ENCODE assay signal across 8 mouse cellular contexts in the genomic region with DNA sequence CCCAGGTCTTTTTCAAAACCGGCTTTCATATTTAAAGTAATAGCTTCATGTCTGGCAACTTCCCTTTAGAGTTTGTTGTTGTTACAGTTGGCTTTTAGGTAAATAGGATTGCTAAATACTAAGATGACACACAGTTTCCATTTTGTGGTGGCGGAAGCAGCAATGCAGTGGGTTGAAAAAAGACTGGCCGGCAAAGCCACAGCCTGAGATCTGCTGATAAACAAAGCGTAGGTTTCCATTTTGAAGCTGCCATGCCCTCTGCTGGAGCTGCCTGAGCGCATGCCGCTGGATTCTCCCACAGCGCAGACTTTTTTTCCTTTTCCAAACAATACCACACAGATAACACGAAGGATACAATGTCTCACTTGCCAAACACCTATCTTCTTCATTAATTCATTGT. TPM values are rescaled to one million over a fixed set of nuclear protein-coding genes. Genes with fewer than 3 reads are reported as not detected.
DNase-seq lines count a peak whose midpoint lies in the region; ATAC-seq and TF ChIP-seq lines count a peak whose summit lies in the region.

No protein-coding gene starts in this region.

- no peaks in the 10 kb centered on the region for H3K9me3 ChIP-seq in forebrain, embryonic 12.5 days
- H3K9me3 ChIP-seq in heart, postnatal 0 days (replicated peaks; ENCODE audit: control insufficient read depth, low read length): no peaks in the 10 kb centered on the region
- H3K9me3 ChIP-seq in liver, postnatal 0 days (ENCODE audit: low read length): no peaks in the 10 kb centered on the region
- no peaks in the 10 kb centered on the region for H3K9me3 ChIP-seq in neural tube, embryonic 13.5 days

- peaks cover 18% of the 10 kb centered on the region for H3K4me1 ChIP-seq in forebrain, embryonic 12.5 days
- H3K4me1 ChIP-seq in heart, postnatal 0 days (ENCODE audit: control insufficient read depth, insufficient read depth): peaks cover 10% of the 10 kb centered on the region; the same call in 1 of the 2 replicates
- H3K4me1 ChIP-seq in liver, postnatal 0 days (ENCODE audit: insufficient read depth): peaks cover 8% of the 10 kb centered on the region; the same call in 1 of the 2 replicates
- H3K4me1 ChIP-seq in neural tube, embryonic 13.5 days (replicated peaks): peaks cover 28% of the 10 kb centered on the region

- peaks cover 7% of the 10 kb centered on the region for H3K36me3 ChIP-seq in forebrain, embryonic 12.5 days (replicated peaks)
- peaks cover 12% of the 10 kb centered on the region for H3K36me3 ChIP-seq in heart, postnatal 0 days (replicated peaks; ENCODE audit: control insufficient read depth, insufficient read depth, low read length)
- peaks cover 7% of the 10 kb centered on the region for H3K36me3 ChIP-seq in liver, postnatal 0 days (replicated peaks; ENCODE audit: insufficient read depth, low read length)
- H3K36me3 ChIP-seq in neural tube, embryonic 13.5 days: peaks cover 8% of the 10 kb centered on the region

- H3K27ac ChIP-seq in forebrain, embryonic 12.5 days: no peak overlapping the region
- H3K27ac ChIP-seq in heart, postnatal 0 days (ENCODE audit: low read depth): no peak overlapping the region; the same call in 1 of the 2 replicates
- H3K27ac ChIP-seq in liver, postnatal 0 days (ENCODE audit: low read depth): no peak overlapping the region
- 0 out of 2 replicates have a peak overlapping the region, but pooled peaks have one; percentile 3 for H3K27ac ChIP-seq in neural tube, embryonic 13.5 days (replicated peaks)

- TF ChIP-seq EP300 in heart, postnatal 0 days (IDR thresholded peaks at IDR 0.05; ENCODE audit: low read depth): no peak
- peak; percentile 46; the same call in 1 of the 2 replicates for TF ChIP-seq EP300 in liver, postnatal 0 days (IDR thresholded peaks at IDR 0.05; ENCODE audit: low read depth)

- no peak overlapping the region for H3K4me3 ChIP-seq in forebrain, embryonic 12.5 days (replicated peaks)
- H3K4me3 ChIP-seq in heart, postnatal 0 days (ENCODE audit: low read depth, low read length): peak overlapping the region; percentile 27
- 0 out of 2 replicates have a peak overlapping the region, but pooled peaks have one; percentile 0 for H3K4me3 ChIP-seq in liver, postnatal 0 days (ENCODE audit: low read depth, low read length)
- H3K4me3 ChIP-seq in neural tube, embryonic 13.5 days: peak overlapping the region; percentile 17

- H3K4me2 ChIP-seq in forebrain, embryonic 12.5 days: peak overlapping the region; percentile 34
- peak overlapping the region; percentile 52 for H3K4me2 ChIP-seq in heart, postnatal 0 days (ENCODE audit: low read depth, low read length)
- H3K4me2 ChIP-seq in liver, postnatal 0 days (ENCODE audit: low read depth, low read length): peak overlapping the region; percentile 36
- H3K4me2 ChIP-seq in neural tube, embryonic 13.5 days: peak overlapping the region; percentile 47

- ATAC-seq in forebrain, embryonic 12.5 days (ENCODE audit: low FRiP score): peak; percentile 13
- ATAC-seq in heart, postnatal 0 days (ENCODE audit: insufficient read depth, low read depth): no peak
- peak; percentile 33 for ATAC-seq in liver, postnatal 0 days
- ATAC-seq in neural tube, embryonic 13.5 days (ENCODE audit: low read depth): no peak

- WGBS in forebrain, embryonic 12.5 days: 1% methylated on average over 8 of the region's 8 CpGs
- WGBS in heart, postnatal 0 days: 1% methylated on average over 8 of the region's 8 CpGs
- 2% methylated on average over 8 of the region's 8 CpGs for WGBS in liver, postnatal 0 days (ENCODE audit: insufficient replicate concordance)
- WGBS in neural tube, embryonic 13.5 days: 6% methylated on average over 8 of the region's 8 CpGs

- DNase-seq in CD8-positive naive resting alpha-beta T cell, adult 2 months (ENCODE audit: low read depth in 2 of 2, low spot score in 2 of 2): peak; percentile 59 to 68
- peak; percentile 36 for DNase-seq in brain, embryonic 18.5 days (ENCODE audit: low read depth, low spot score)
- peak; percentile 81 for DNase-seq in heart, postnatal 0 days (ENCODE audit: low spot score)
- peak; percentile 75 to 84 for DNase-seq in kidney, postnatal 4 days
- DNase-seq in liver, postnatal 0 days: peak; percentile 76
- peak; percentile 74 for DNase-seq in testis, postnatal 14 days (ENCODE audit: low spot score)

- peak; percentile 79 for TF ChIP-seq CTCF in heart, postnatal 0 days (IDR thresholded peaks at IDR 0.05; ENCODE audit: low read depth)
- TF ChIP-seq CTCF in liver, postnatal 0 days (IDR thresholded peaks at IDR 0.05; ENCODE audit: low read depth): peak; percentile 86

- H3K9ac ChIP-seq in forebrain, embryonic 12.5 days: peak overlapping the region; percentile 40; the same call in 1 of the 2 replicates
- peak overlapping the region; percentile 36; the same call in 1 of the 2 replicates for H3K9ac ChIP-seq in heart, postnatal 0 days (replicated peaks; ENCODE audit: low read depth, low read length)
- no peak overlapping the region for H3K9ac ChIP-seq in liver, postnatal 0 days (replicated peaks)
- no peak overlapping the region for H3K9ac ChIP-seq in neural tube, embryonic 13.5 days

- no peaks in the 10 kb centered on the region for H3K27me3 ChIP-seq in forebrain, embryonic 12.5 days
- no peaks in the 10 kb centered on the region for H3K27me3 ChIP-seq in heart, postnatal 0 days (ENCODE audit: control insufficient read depth, insufficient read depth, low read length)
- no peaks in the 10 kb centered on the region for H3K27me3 ChIP-seq in liver, postnatal 0 days (ENCODE audit: insufficient read depth, low read length)
- no peaks in the 10 kb centered on the region for H3K27me3 ChIP-seq in neural tube, embryonic 13.5 days

RNA-seq across cellular contexts. Expression of a gene that starts 2.6 kb away (rescaled TPM):
- 86.1 and 104 TPM in 2 replicates for polyA plus RNA-seq in forebrain, embryonic 12.5 days (2016; fragmentation: Nextera tagmentation; extraction: Ambion mirVana)
- total RNA-seq in heart, postnatal 0 days (2014; rRNA removed; ENCODE audit: low replicate concordance): 7.7 and 14.6 TPM in 2 replicates
- 41.7 and 45.8 TPM in 2 replicates for polyA plus RNA-seq in heart, postnatal 0 days (2015; fragmentation: Nextera tagmentation; extraction: Ambion mirVana)
- 26.0 and 27.8 TPM in 2 replicates for polyA plus RNA-seq in liver, postnatal 0 days (2015; fragmentation: Nextera tagmentation; extraction: Ambion mirVana)
- polyA plus RNA-seq in neural tube, embryonic 13.5 days (2015; fragmentation: Nextera tagmentation; extraction: Ambion mirVana): 102 and 114 TPM in 2 replicates

Comparison
In these comparisons a context has a peak if more than half of its experiments do, and no peak if none do; other contexts are left out.
1. ATAC-seq: peak in forebrain, embryonic 12.5 days (single experiment) and liver, postnatal 0 days (single experiment); none in heart, postnatal 0 days (single experiment) and neural tube, embryonic 13.5 days (single experiment).
2. H3K9ac ChIP-seq: peak in forebrain, embryonic 12.5 days (single experiment) and heart, postnatal 0 days (single experiment); none in liver, postnatal 0 days (single experiment) and neural tube, embryonic 13.5 days (single experiment).
3. Peak in every context shown above with its lines, with median percentiles within 50 percentile points of each other: DNase-seq and H3K4me2 ChIP-seq.